Mouse (Mus musculus) urinary bladder, postnatal 36 days (tissue): ENCODE measurements around the gene Ndc1.
"Not testable (repeated sequence)": the region's sequence is repeated elsewhere in the genome, so short reads cannot be mapped to it uniquely, and the experiment has no call there.

Experiments
- DNase-seq, 2 experiments: peaks; one replicate each; pipeline ENCODE4 v3.0.0; 2022; ENCODE audit warnings: low spot score in 2 of 2, mixed read lengths in 1 of 2

Ndc1 gene

DNA sequence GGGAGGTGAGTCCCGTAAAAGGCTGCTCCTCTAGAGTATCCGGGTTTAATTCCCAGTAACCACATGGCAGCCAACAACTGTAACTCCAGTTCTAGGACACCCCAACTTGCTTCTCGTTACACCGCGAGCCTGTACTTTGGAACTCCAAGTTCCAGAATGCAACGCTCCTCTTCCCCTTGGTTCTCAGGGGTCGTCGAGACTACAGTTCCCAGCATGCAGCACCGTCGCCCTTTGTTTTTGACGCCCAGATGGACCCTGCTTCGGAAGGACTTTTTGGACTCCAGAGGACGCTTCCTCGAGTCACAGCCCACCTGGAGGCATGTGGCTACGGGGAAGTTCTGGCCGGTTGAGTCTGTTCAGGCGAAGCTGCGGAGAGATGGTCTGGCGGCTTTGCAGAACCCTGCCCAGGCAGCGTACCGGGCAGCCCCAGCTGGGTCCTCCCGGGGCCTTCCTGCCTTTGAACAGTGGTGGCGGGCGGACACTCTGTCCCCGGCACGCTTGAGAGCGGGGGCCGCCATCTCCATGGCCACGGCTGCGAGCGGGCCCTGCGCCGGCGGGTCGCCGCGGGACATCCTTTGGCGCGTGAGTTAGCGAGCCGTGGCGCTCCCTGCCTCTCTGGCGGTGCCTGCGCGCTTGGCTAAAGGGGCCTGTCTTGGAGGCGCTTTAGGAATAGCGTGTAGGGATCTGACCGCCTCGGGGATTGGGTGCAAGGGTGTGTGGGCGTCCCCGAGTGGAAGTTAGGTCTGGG is at the start of gene Ndc1:
Gene Ndc1 (plus strand): TSS at position 218 of the 748 bp plus-strand sequence.
- peak; percentile 80 for DNase-seq

DNA sequence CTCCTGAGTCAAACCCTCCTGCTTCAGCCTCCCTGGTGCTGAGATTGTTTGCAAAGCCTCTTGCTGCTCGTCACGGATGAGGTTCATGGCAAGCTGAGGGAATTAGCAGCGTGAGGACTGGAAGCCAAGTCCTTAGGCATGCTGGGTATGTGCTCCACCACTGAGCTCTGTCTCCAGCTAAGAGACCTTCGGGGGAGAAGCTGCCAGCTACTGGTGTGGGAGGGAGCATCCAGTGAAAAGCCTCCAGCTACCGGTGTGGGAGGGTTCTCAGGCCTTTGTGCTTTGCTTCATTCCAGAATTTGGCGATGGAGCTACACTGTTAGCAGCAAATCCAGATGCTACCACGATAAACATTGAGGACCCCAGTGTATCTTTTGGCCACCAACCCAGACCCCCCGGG is 48.9 kb upstream of the Ndc1 start:
- DNase-seq: no peak

DNA sequence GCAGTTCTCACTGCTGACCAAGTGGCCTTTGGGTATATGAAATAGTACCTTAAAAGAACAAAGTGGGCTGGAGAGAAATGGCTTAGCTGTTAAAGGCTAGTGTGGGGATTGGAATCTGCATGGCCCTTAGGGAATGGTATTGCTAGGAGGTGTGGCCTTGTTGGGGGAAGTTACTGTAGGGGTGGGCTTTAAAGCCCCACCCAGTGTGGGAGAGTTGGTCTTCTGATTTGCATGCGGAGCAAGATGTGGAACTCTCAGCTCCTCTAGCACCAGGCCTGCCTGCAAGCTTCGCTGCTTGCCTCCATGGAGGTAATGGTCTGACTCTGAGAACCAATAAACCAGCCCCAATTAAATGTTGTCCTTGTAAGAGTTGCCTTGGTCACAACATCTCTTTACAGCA is 46.5 kb upstream of the Ndc1 start:
- no peak for DNase-seq

DNA sequence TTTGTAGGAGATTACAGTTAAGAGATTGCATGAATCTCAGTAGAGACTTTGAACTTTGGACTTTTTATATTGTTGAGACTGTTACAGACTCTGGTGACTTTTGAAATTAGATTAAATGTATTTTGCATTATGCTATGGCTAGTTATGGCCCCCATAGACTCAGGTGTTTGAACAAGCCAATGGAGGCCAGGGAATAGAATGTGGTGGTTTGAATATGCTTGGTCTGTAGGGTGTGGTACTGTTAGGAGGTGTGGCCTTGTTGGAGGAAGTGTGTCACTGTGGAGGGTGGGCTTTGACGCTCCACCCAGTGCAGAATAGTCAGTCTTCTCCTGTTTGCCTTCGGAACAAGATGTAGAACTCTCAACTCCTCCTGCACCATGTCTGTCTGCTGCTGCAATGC is 44.5 kb upstream of the Ndc1 start:
- DNase-seq: no peak

DNA sequence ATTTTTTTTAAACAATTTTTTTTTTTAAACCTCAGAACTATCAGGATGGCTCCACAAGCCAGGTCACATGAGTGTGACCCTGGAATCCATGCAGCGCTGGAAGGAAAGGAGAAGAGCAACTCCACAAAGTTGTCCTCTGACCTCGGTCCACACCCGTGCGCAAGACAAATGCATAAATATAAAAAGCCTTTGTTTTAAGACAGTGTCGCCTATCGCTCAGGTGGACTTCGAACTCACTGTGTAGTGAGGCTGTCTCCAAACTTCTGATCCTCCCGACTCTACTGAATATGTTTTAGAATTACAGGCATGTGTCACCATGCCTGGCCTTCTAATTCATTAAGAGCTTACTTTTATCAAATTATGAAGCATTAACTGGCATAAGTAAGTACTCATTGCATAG is 39.1 kb upstream of the Ndc1 start:
- no peak for DNase-seq

DNA sequence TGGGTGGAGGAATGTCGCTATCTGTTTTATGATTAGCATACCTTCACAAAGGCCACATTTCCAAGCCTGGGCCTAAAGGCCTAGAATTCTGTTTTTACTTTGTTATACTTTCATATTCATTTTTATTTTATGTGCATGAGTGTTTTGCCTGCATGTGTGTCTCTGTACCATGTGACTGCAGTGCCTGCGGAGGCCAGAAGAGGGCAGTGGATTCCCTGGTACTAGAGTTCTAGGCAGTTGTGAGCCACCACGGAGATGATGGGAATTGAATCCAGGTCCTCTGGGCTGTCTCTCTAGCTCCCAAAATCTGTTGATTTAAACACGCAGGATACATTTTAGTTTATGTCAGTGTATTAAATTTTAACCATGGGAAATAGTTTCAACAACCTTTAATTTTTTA is 34.1 kb upstream of the Ndc1 start:
- no peak for DNase-seq

DNA sequence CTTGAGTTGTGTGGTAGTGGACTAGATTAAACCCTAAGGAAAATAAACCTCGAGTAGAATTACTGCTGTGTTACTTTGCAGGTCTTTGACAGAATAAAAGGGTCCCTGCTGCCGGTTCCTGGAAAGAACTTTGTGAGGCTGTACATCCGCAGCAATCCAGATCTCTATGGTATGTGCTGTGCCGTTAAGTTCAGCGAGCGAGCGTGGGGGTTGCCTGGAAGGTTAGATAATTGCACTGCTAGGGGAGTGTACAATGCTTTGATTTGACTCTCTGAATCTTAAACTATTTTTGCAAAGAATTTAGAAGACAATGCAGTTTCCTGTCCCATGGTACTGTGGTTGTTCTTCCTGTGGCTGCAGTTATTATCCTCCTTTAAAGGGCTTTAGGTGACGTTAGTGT is 31.2 kb upstream of the Ndc1 start:
- DNase-seq: no peak

DNA sequence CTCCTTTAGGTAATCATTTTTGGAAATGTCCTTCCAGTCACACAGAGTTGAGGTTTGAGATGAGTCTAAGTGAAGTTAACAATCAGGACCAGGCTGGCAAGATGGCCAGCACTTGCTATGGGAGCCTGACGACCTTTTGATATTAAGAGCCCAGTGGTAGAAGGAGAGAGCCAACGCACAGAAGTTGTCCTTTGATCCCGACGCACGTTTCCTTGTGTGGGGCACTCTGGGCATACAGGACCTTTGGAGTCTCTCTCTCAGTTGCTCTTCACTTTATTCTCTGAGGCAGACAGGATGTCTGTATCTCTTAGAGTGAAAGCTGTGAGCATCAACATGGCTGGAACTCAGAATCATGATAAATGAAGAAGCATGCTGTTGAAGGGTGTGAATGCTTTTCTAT is 30.1 kb upstream of the Ndc1 start:
- DNase-seq: no peak

DNA sequence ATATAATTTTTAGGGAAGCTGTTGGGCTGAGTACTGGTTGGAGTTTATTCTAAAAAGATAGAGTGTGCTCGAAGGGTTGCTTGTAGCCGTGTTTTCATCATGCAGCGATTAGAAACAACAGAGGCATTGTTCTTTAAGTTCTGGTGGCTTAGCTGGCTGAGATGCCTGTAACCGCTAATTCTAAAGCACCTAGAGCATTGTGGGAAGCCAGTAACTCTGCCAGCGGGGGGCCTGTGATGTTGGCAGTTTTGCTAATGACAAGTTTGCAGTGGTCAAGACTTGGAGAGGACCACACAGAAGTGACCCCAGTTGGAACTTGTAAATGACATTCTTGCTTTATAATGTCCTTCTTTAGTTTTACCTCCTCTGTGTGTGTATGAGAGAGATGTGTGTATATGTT is 26.2 kb upstream of the Ndc1 start:
- DNase-seq: no peak

DNA sequence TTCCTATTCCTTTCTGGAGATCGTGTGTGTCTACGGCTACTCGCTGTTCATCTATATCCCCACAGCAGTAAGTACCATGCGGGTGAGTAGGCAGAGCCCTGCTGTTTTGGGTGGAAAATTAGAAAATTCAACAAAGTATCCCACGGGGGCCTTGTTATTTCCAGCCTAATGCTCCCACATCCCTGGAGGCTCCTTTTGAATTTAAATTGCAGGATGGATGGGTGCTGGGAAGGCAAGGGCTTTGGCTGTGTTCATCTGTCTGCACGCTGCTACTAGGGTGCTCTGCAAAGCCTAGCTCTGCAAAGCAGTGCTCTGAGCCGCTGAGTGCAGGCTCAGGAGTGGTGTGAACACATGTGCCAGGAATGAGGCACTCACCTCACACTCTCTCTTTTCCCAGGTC is 23.0 kb upstream of the Ndc1 start:
- DNase-seq: no peak

DNA sequence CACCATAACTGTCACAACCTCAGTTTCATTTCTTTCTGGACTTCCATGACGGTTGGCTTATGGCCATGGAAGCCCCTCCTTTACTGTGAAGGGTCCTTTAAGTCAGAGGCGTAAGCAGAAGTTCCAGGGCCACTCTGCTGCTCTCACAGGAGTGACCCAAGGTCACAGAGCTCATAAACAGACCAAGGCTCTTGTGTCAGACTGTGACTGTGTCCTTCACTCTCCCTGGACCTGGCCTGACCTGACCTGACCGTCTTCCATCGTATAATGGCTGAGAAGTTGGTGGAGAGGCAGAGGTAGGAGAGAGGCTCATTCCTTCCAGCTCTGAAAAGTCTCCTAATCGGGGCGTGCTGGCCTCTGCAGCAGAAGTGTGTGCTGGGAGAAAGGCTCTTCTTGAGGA is 20.4 kb upstream of the Ndc1 start:
- no peak for DNase-seq

DNA sequence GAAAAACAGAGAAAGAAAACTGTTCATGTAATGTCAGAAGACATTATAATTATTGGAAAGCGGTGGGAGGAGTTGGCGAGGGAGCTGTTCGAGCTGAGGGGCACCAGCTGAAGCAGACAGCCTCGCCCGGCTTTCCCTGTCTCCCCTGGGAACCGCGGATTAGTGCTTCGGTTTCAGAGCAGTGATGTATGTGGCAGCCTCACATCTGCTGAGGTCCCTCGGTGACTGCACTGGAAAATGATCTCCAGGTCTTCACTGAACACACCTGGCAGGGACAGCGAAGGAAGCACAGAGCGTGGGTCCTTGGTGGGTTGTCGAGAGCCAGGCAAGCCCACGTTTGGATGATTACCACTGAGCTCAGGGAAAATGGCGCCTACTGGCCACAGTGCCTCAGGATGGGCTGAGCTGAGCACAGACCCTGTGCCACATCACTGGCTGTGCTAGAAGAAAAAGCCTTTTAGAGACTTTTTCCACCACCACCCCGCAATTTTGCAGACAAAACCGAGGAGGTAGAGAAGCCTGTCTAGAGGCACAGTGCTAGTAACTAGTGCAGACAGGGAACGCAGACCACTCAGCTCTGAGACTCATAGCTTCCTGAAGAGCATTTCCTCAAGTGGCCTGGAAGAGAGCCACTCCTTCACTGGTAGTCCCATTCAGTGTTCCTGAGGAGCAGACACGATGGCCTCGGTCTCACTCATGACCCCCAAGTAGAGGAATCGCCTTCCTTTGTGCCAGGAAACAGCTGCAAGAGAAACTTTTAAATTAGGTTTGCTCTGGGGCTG is 18.9 kb upstream of the Ndc1 start:
- no peak for DNase-seq

DNA sequence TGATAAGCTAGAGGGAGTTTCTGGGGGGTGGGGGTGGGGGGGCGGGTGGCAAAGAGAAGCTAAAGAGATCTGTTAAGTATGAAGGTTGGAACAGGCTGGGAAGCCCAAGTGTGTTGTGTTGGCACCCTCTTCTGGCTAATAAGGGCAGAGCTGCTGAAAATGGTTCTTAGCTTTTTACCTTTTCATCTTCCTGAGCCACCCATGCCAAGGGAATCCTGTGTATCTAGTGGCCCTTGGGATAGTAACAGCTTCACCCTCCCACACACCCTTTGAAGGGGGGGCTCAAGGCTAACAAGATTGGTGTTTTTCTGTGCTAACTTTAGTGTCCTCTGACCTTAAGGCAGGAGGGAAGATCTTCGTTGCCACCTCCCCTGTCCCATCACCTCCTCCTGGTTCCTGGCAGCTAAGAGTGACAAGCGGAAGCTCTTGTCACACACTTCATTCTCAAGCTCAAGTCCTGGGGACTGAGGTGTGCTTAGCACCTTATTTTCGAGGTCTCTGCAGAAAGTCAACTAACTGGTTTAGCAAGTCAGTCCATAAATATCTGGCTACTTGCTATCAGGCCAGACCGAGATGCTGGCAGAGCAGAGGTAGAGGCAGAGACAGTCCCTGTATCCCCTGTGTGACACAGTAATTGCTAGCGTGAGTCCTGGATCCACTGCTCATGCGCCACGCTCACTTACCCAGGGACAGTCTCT is 18.1 kb upstream of the Ndc1 start:
- DNase-seq: no peak

DNA sequence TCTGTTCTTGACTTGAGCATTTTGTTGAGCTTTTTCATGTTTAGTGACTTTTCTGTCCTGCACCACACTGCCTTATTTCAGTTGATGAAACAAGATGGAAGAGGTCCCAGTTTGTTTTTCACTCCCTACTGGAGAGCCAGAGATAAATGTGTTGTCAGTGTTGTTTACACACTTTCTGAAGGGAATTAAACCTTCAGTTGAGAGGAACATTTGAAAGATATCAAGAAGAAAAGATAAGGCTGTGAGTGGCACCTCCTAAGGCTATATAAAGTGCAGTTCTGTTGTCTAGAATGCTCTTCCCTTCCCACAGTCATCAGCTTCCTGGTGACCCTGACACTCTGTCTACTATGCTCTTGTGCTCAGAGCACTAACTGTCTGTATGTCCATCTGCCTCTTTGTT is 16.2 kb upstream of the Ndc1 start:
- no peak for DNase-seq

DNA sequence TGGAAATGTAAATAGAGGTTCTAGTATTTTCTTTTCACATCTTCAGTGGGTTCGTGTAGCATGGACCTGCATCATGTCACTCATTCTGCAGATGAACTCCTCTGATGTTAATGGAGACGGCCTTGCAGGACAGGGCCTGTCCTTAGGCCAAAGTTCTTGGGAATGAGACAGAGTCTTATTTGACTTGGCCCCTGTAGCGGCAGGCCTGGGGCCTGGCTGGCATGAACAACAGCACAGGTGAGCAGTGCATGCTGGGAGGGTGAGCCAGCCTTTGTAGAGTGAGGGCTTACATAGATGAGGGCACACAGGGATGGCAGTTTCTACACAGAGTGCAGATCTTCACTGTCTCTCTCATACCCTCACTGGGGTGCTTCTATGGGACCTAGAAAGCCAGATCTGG is 14.0 kb upstream of the Ndc1 start:
- DNase-seq: no peak

DNA sequence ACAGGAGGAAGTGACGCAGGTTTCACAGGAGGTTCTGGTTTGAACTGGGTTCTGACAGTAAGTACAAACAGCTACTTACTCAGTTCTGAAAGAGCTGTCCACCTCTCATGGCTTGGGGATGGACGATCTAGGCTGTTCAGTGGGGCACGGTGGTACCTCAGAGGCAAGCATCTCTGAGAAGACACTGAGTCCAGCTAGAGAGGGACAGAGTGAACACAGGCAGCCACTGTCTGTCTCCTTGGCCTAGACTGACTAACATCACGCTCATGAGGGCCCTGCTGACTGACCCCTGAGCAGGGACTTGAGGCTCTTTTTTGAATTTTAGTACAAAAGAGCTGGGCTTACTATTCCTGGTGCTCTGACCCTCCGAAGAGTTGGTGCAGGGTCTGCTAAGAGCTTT is 13.5 kb upstream of the Ndc1 start:
- no peak for DNase-seq

DNA sequence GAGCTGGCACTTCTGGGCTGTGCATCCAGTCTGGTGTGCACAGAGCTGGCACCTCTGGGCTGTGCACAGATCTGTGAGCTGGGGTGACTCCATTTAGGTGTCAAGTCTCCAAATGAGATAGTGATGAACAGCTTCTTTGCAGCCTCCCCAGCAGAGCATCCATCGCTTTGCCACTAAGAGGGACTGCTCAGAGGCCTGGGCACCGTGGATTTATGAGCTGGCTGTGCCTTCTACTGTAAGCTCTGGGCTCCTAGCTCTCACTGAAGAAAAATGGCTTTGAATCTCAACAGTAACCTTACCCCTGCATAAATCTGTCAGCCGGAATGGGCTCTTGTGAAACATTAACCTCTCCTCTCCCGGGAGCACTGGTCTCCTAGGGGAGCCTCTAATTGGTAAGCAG is 13.0 kb upstream of the Ndc1 start:
- no peak for DNase-seq

DNA sequence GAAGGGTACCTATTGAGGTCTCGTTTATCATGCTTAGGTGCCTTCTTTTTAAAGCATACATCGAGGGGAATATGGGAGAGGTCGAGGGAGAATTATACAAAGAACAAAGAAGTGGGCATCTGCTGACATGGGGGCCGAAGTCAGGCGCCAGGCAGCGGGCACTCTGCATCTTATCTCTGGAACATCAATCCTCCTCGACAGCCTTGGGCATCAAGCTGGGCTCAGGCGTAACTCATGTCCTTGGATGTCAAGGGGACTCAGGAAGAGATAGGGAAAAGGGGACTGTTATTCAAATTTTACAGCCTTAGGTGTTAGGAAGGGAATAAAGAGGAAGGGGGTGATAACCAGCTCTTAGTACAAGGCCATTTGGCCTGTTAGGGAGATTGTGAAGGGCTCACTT is 10.4 kb upstream of the Ndc1 start:
- not testable (repeated sequence) for DNase-seq

DNA sequence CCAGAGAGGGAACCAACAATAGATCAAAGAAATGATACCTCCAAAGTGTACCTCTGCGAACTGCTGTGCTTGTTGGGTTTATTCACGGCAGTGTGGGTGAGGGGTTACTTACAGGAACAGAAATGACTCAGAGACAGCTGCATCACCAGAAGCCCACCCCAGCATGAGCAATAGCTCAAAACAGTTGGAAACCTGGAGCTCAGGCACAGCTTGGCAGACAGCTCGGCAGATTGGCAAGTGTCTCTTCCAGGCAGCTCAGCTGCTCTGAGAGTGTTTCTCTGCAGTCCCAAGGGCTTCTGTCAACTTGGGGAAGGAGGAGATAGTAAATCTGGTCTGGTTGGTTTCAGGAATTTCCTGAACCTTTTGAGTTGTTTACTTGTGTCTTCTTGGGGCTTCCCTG is 9.1 kb upstream of the Ndc1 start:
- no peak for DNase-seq

DNA sequence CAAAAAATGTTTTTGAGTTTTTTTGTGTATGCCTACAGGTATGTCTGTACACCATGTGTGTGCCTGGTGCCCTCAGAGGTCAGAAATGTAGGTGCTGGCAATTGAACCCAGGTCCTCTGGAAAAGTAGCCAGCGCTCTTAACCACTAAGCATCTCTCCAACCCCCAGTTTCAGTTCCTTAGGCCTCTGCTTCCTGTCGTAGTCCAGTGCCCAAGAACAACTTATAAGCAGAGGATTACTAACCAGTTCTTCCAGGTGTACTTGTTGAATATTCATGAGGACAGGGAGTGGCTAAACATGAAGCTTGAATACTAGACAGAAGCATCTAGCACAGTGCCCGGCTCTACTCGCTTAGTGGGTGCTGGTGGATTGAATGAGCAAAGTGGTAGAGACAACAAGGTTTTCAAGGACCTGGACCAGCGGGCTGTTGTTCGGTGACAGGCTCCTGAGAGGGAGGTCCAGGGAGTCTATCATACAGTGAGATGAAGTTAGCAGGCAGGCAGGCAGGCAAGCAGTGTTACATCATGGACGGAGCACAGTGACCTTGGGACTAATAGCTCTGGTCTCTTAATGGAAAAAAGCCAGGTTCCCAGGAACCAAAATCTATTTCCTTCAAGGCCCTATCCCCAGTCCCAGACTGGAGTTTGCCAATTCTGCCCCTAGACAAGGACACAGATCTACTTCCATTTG is 7.0 kb upstream of the Ndc1 start:
- no peak for DNase-seq

DNA sequence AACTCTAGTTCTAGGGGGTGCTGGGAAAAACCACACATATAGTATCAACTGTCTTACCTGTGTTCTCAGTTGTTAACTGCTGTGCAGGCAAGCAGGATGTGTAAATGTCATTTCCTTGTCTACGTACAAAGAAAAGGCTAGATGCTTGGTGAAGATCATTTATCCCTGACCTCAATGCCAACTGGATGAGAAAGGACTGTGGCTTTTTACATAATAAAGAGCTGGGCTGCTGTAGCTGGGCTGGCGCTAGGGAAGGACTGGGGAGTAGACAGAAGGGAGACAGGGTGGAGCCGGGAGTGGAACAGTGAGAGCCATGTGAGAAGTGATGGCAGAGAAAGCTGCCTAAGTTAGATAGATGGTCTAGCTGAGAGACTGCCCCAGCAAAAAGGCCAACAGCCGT is 4.8 kb upstream of the Ndc1 start:
- no peak for DNase-seq

DNA sequence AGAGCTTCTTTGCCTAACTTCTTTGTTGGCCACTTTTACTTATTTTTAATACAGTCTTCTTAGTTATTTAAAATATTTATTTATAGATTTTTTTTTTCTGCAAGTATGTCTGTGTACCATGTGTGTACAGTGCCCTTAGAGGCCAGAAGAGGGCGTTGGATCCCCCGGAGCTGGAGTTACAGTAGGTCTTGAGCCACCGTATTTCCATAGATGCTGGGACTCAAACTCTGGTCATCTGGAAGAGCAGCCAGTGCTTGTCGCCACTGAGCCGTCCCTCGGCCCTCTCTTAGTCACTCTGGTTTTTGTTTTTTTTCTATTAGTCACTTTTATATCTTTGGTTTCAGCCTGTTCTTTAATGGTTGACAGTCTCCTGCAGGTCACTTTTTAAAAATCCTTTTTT is 4.0 kb upstream of the Ndc1 start:
- no peak for DNase-seq
